Mouse (Mus musculus) cerebellum, adult 2 months (tissue): ENCODE measurements around the gene Dclk1. TPM values are rescaled to one million over a fixed set of nuclear protein-coding genes. Genes with fewer than 3 reads are reported as not detected.

Source experiments
- DNase-seq, 2 experiments: peaks; one replicate each; pipeline ENCODE4 v3.0.0; 2021
- H3K27ac ChIP-seq: fragments of 200-500 bp; 2 replicates; pipeline ENCODE4 v1.5.1; 2012; ENCODE audit warnings: low read length, control low read depth, inconsistent platforms; ENCODE audit not compliant: insufficient read depth
- H3K27me3 ChIP-seq: fragments of 200-500 bp; 2 replicates; pipeline ENCODE4 v1.6.1; 2012; ENCODE audit warnings: inconsistent platforms, mild to moderate bottlenecking, low read length, moderate library complexity; ENCODE audit not compliant: control insufficient read depth, insufficient read depth
- H3K4me1 ChIP-seq: fragments of 200-500 bp; 2 replicates; pipeline ENCODE4 v1.6.1; 2011; ENCODE audit warnings: low read length; ENCODE audit not compliant: control insufficient read depth, insufficient read depth
- H3K4me3 ChIP-seq: fragments of 200-500 bp; replicated peaks from 2 replicates; pipeline ENCODE3; 2011; ENCODE audit warnings: mild to moderate bottlenecking, low read depth, low read length, control low read depth; ENCODE audit not compliant: insufficient read depth
- CTCF ChIP-seq: fragments of 200-500 bp; IDR thresholded peaks from 2 replicates; pipeline ENCODE4 v1.5.1; 2011; ENCODE audit warnings: low read depth, mild to moderate bottlenecking, control low read depth, low read length, moderate library complexity, borderline replicate concordance; ENCODE audit not compliant: insufficient read depth
- POLR2A ChIP-seq: fragments of 200-500 bp; IDR thresholded peaks from 2 replicates; pipeline ENCODE4 v1.6.1; 2011; ENCODE audit warnings: low read length, control low read depth, borderline replicate concordance; ENCODE audit not compliant: insufficient read depth
- WGBS: fragments of 180-500 bp; shearing (Covaris S2); methylation state at CpG from one replicate; pipeline ENCODE4 v1.1.7; 2018; 5-methylcytosine and 5-hydroxymethylcytosine counted together
- polyA plus RNA-seq: library from polyadenylated mRNA; depleted of rRNA; stranded (reverse); fragments of >200 nt; gene quantifications from 2 replicates; pipeline ENCODE4 v1.2.3, GENCODE M21; 2012

The Dclk1 gene
- polyA plus RNA-seq, 1 experiment, result 125 TPM

DNA sequence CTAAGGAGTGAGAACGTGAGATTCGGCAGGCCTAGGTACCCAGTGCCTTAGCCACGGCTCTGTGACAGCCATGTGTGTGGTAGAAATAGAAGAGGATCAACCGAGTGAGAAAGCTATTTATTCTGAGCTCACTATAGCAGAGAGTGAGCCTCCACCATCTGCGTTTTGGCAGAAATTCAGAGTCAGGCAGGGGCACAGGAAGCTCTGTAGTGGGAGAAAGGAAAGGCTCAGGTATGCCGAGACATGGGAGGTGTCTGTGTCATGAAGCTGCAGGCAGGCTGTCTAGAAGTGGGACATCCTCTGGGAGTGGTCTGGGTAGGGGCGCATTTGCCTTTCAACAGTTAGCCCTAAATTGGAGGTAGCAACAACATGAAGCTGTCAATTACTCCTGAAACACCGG, 198.2 kb downstream of the Dclk1 start:
- Histone ChIP-seq H3K27ac (peak overlapping the region; percentile 30), H3K27me3 (no peaks in the 10 kb centered on the region), H3K4me1 (peaks cover 43% of the 10 kb centered on the region), H3K4me3 (no peak overlapping the region)
- TF ChIP-seq POLR2A (peak; percentile 36; the same call in 1 of the 2 replicates), CTCF (no peak)
- peak; percentile 71 to 81 for DNase-seq
- 15% methylated on average over 8 of the region's 8 CpGs for WGBS

DNA sequence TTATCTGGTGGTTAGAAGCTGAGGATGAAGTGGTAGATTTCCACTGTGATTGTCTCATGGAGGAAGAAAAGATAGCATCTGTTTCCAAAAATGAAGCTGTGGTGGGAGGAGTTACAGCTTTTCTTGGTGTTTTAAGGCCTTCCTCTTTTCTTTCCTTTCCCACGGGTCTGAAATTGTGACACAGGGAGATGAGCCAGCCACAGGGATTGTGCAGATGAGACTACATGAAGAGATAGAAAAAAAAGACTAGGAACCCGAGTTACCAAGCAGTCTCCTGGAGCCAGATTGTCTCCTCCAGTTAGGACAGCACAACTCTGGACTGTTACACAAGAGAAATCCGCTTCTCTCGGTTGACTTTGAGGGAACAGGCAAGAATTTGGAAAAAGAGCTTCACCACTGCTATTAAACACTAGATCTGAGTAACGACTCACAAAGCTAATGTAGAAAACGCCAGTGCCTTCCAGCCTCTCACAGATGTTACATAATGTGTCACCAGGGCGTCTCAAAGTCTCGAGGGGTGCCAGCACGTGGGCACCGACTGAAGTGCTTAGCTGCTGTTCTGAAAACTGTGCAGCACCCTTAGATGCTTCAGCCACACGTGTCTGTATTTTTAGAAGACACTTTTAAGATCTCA, 200.0 kb downstream of the Dclk1 start:
- 42% methylated on average over 11 of the region's 11 CpGs for WGBS
- Histone ChIP-seq H3K27me3 (no peaks in the 10 kb centered on the region), H3K27ac (peak overlapping the region; percentile 33; the same call in 1 of the 2 replicates), H3K4me3 (no peak overlapping the region), H3K4me1 (peaks cover 49% of the 10 kb centered on the region)
- TF ChIP-seq POLR2A, result no peak
- TF ChIP-seq CTCF, result no peak
- no peak for DNase-seq

DNA sequence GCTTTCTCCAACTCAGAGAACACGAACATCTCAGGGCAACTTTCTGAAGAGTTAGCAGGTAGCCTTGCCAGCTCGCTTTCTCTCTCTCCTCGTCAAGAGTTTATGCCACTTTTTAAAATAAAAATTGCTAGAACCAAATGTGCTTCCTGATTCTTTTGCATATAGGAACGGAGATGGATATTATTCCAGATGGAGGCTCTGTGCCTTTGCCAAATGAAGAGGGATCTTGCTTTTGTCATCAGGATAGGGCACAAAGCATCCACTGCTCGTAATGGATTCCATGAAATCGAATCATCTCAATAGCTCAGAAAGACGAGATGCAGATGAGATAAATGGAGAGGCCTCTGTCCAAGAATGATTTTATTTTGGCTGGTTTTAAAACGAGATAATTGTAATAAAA, 201.1 kb downstream of the Dclk1 start:
- Histone ChIP-seq H3K4me3 (no peak overlapping the region), H3K27ac (peak overlapping the region; percentile 79)

DNA sequence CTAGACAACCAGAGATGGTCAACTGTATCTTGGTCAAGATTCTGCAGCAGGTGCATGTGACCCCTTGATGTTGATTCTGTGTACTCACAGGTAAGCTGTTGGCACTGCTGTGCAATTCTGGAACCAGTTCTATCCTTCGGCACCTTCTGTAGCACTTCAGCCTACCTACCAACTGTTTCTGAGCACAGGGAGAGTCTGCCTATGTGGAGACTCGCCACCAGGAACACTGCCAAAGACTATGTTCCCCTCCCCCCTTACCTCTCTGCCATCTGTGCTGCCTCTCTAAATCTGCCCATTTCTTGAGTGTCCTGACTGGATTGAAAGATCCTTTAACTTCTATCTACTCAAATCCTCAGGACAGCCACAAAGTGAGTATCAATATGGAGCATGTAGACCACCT, 201.6 kb downstream of the Dclk1 start:
- WGBS, result 10% methylated on average over 2 of the region's 2 CpGs
- Histone ChIP-seq H3K27ac (peak overlapping the region; percentile 79), H3K27me3 (no peaks in the 10 kb centered on the region), H3K4me3 (no peak overlapping the region), H3K4me1 (peaks cover 56% of the 10 kb centered on the region)
- DNase-seq, result peak; percentile 79 to 85
- TF ChIP-seq POLR2A (peak; percentile 24; the same call in 1 of the 2 replicates), CTCF (no peak)

More for the DNA sequence above, 201.1 kb downstream of the Dclk1 start:
- WGBS, result 36% methylated on average over 8 of the region's 8 CpGs
- Histone ChIP-seq H3K4me1 (peaks cover 56% of the 10 kb centered on the region), H3K27me3 (no peaks in the 10 kb centered on the region)
- no peak for TF ChIP-seq CTCF
- no peak for TF ChIP-seq POLR2A
- no peak for DNase-seq

DNA sequence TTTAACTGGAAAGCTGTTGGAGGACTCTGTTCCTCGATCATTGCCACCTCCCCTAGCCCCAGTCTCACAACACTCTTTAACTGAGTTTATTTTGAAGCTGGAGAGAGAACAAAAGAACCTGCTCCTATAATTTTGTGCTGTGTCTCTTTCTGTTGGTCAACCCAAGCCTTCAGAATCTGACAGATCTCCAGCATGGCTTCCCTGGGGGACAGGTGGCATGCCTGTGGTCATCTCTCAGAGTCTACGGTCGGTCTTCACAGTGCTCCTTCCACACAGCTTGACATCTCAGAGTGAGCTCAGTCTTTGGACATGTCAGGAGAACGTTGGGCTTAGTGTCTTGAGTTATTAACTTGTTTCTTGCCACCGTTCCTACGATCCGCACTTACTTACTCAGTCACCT, 204.5 kb downstream of the Dclk1 start:
- Histone ChIP-seq H3K27ac (peak overlapping the region; percentile 24; the same call in 1 of the 2 replicates), H3K4me3 (no peak overlapping the region), H3K27me3 (no peaks in the 10 kb centered on the region), H3K4me1 (peaks cover 33% of the 10 kb centered on the region)
- no peak for TF ChIP-seq CTCF
- TF ChIP-seq POLR2A, result no peak
- 64% methylated on average over 7 of the region's 7 CpGs for WGBS
- no peak for DNase-seq

DNA sequence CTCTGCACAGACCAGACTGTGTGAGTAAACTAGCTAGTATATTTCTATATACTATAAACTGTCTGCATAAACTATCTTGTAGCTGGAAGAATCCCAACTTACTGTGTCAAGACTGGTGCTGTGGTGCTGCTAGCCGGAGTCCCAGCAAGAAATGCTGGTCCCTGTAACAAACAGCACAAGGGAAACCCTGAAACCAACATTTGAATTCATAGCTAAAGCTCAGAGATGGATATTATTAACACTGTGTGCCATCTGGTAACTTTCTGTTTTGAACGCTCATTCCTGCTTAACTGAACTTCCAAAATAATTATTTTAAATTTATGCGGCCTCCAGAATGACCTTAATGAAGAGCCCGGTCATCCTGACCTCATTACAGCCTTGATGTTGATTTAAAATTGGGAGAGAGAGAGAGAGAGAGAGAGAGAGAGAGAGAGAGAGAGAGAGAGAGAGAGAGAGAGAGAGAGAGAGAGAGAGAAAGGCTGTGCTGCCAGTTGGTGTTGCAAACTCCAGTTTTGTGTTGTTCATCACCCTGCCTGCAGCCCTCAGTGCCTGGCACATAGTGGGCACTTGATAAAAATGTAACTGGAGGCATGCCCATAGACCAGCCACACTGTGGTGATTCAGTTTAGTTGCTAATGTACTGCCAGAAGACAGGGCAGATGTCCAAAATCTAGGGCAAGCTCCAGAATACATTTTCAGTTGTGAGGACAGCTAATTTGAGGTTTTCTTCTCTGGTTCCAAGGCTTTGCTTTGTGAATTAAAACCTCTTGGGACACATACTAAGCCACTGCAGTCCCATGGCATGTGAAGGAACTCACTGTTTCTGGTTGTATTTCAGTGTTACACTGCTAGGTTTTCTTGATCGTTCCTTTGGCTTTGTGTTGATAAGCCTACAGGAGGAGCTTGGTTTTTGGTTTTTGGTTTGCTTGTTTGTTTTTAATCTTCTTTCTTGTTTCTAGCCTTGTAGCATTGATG, 205.6 kb downstream of the Dclk1 start:
- TF ChIP-seq POLR2A (no peak), CTCF (no peak)
- DNase-seq, result peak; percentile 75 to 91
- no peaks in the 10 kb centered on the region for H3K27me3 ChIP-seq
- peaks cover 25% of the 10 kb centered on the region for H3K4me1 ChIP-seq
- 21% methylated on average over 5 of the region's 5 CpGs for WGBS
- no peak overlapping the region for H3K4me3 ChIP-seq
- H3K27ac ChIP-seq, result peak overlapping the region; percentile 70; the same call in 1 of the 2 replicates

DNA sequence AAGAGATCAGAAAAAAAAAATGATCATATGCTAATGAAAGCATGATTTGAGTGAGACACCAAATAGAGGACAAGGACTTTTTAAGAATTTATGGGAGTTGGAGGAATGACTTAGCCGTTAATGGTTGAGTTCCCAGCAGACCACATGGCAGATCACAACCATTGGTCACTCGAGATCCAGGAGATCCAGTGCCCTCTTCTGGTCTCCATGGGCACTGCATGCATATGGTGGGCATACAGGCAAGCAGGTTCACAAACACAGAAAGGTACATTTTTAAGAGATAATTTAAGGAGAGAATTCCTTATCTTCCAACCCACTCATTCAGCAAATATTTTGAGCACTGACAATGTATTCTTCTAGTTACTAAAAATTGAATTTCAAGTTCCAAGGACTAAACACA, 207.0 kb downstream of the Dclk1 start:
- H3K27ac ChIP-seq, result no peak overlapping the region
- H3K4me1 ChIP-seq, result peaks cover 16% of the 10 kb centered on the region; the same call in 1 of the 2 replicates
- no peaks in the 10 kb centered on the region for H3K27me3 ChIP-seq
- 96% methylated on average over 2 of the region's 2 CpGs for WGBS
- no peak overlapping the region for H3K4me3 ChIP-seq
- TF ChIP-seq CTCF (peak; percentile 34; the same call in 1 of the 2 replicates), POLR2A (no peak)
- no peak for DNase-seq

DNA sequence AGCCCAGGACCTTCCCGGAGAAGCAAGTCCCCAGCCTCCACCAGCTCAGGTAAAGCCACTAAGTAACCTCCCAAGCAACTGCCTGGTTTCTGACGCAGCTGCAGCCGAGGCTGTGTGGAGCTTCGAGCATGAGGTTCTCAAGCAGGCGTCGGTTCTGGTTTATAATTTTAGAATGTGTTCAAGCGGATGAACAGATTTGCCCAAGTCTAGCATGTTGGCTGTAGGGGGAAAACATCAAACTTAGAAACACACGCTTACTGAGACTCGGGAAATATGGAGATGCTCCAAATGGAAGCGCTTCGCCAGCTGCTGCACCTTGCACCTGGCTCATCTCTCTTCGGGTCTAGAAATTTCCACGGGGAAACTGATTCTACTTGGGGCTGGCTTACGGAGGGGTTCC, 208.9 kb downstream of the Dclk1 start:
- H3K4me3 ChIP-seq, result no peak overlapping the region
- DNase-seq, result no peak
- no peak overlapping the region for H3K27ac ChIP-seq
- H3K4me1 ChIP-seq, result peaks cover 13% of the 10 kb centered on the region; the same call in 1 of the 2 replicates
- 82% methylated on average over 14 of the region's 14 CpGs for WGBS
- TF ChIP-seq POLR2A, result no peak
- no peak for TF ChIP-seq CTCF
- H3K27me3 ChIP-seq, result no peaks in the 10 kb centered on the region
